Mouse (Mus musculus): ENCODE measurements at regions not wholly inside any gene's neighbourhood (a gene's known extent, or its start where the extent isn't known, plus 50 kb on each side); places are given as distances from the start of the nearest gene placed in this dataset.
"Not testable (repeated sequence)": the region's sequence is repeated elsewhere in the genome, so short reads cannot be mapped to it uniquely, and the experiment has no call there.

DNA sequence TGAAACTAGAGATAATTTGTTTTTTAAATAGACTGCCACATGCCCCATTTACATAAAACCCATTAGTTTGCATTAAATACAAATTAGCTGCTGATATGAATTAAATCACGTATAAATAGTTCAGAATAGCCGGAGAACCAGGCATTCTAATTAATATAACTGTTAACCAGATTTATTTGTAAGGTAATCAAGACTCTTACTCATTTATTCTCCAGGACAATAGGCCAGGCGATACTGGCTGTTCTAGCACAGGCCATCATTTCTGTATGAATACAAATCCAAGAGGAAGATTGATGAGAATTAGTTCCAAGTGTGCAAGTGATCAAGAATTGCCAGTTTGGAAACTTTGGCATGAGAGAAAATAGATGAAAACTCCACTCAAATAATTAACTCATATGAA lies 746.1 kb downstream of the Efna5 start:
- no peak for ATAC-seq
- 60% methylated on average over 3 of the region's 3 CpGs for WGBS
- Histone ChIP-seq H3K4me1 (ENCODE audit: control insufficient read depth, insufficient read depth, low read length) (no peaks in the 10 kb centered on the region), H3K4me2 (ENCODE audit: low read length) (no peak overlapping the region), H3K4me3 (ENCODE audit: low read depth, low read length) (no peak overlapping the region), H3K36me3 (ENCODE audit: control insufficient read depth, insufficient read depth, low read length) (no peaks in the 10 kb centered on the region), H3K27ac (ENCODE audit: low read length) (no peak overlapping the region), H3K9me3 (replicated peaks; ENCODE audit: control insufficient read depth, low read length, poor library complexity, severe bottlenecking) (no peaks in the 10 kb centered on the region), H3K27me3 (ENCODE audit: control insufficient read depth, insufficient read depth, low read depth, low read length) (no peaks in the 10 kb centered on the region), H3K9ac (ENCODE audit: low read depth, low read length) (no peak overlapping the region)

DNA sequence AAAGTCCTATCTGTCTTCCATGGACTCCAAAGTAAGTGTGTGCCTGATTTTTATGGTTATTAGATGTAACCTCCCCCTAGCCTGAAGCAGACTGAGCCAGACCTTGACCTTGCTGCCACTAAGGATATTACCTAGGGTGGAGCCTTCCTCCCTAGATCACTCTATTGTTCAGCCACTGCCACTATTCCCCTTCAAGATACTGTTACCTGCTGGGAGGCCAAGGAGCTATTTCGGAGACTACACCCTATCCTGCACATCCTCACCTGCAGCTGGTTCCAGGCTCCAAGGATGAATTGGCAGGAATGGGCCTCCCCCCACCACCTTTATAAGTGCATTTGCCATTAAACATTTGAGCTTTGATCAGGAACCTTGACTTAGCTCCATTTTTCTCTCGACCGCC lies 769.4 kb downstream of the Efna5 start:
- 90% methylated on average over 3 of the region's 3 CpGs for WGBS
- H3K4me1 ChIP-seq (ENCODE audit: control insufficient read depth, insufficient read depth, low read length); H3K9ac ChIP-seq (ENCODE audit: low read depth, low read length); ATAC-seq; H3K4me2 ChIP-seq (ENCODE audit: low read length); H3K27me3 ChIP-seq (ENCODE audit: control insufficient read depth, insufficient read depth, low read depth, low read length); H3K36me3 ChIP-seq (ENCODE audit: control insufficient read depth, insufficient read depth, low read length); H3K4me3 ChIP-seq (ENCODE audit: low read depth, low read length); H3K9me3 ChIP-seq (replicated peaks; ENCODE audit: control insufficient read depth, low read length, poor library complexity, severe bottlenecking); H3K27ac ChIP-seq (ENCODE audit: low read length): not testable (repeated sequence)

DNA sequence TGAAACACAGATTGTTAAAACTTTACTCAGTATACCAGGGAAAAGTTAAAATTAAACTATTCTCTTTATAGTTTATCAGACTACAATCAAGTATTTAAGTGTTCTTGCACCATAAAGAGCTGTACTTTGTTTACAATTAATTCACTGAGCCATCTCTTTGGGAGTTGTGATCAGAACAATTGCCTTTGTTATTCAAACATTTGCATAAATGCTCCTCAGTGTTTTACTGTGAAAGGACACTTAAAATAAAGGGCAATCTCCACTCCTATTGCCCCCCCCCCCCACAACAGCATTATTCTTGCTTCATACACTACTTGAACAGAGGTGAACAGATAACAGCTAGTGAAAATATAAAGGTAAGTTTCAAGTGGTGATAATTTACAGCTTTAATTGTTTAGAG lies 772.1 kb downstream of the Efna5 start:
- no peaks in the 10 kb centered on the region for H3K4me1 ChIP-seq (ENCODE audit: control insufficient read depth, insufficient read depth, low read length)
- ATAC-seq, result no peak
- no peak overlapping the region for H3K27ac ChIP-seq (ENCODE audit: low read length)
- H3K36me3 ChIP-seq (ENCODE audit: control insufficient read depth, insufficient read depth, low read length), result no peaks in the 10 kb centered on the region
- no peak overlapping the region for H3K4me2 ChIP-seq (ENCODE audit: low read length)
- no peaks in the 10 kb centered on the region for H3K27me3 ChIP-seq (ENCODE audit: control insufficient read depth, insufficient read depth, low read depth, low read length)
- no peak overlapping the region for H3K9ac ChIP-seq (ENCODE audit: low read depth, low read length)
- H3K4me3 ChIP-seq (ENCODE audit: low read depth, low read length), result no peak overlapping the region
- no peaks in the 10 kb centered on the region for H3K9me3 ChIP-seq (replicated peaks; ENCODE audit: control insufficient read depth, low read length, poor library complexity, severe bottlenecking)

GRCm38 (mm10) chr17:62083281-62083680 lies 797.8 kb downstream of the Efna5 start:
- Histone ChIP-seq H3K27me3 (ENCODE audit: control insufficient read depth, insufficient read depth, low read depth, low read length) (no peaks in the 10 kb centered on the region), H3K4me1 (ENCODE audit: control insufficient read depth, insufficient read depth, low read length) (no peaks in the 10 kb centered on the region), H3K27ac (ENCODE audit: low read length) (no peak overlapping the region), H3K4me3 (ENCODE audit: low read depth, low read length) (no peak overlapping the region), H3K9me3 (replicated peaks; ENCODE audit: control insufficient read depth, low read length, poor library complexity, severe bottlenecking) (no peaks in the 10 kb centered on the region), H3K36me3 (ENCODE audit: control insufficient read depth, insufficient read depth, low read length) (no peaks in the 10 kb centered on the region), H3K9ac (ENCODE audit: low read depth, low read length) (no peak overlapping the region), H3K4me2 (ENCODE audit: low read length) (no peak overlapping the region)
- 37% methylated on average over 4 of the region's 4 CpGs for WGBS
- no peak for ATAC-seq

DNA sequence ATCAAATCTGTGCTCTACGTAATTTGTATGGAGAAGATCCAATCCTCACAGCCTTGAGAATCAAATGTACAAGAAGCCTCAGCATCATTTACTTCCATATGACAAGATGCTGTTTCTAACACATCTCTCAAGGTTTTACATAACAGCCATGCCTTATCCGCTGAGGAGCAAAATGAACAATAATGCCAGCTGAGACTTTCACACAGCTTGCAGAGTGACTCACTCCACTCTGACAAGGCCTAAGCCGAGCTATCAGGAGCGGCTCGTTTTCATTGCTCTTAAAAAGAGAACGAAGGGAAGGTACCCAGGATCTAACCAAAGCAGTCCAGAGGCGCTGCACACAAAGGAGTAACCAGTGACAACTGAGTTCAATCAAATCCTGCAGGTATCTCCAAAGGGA lies 803.5 kb downstream of the Efna5 start:
- no peak overlapping the region for H3K4me2 ChIP-seq (ENCODE audit: low read length)
- WGBS, result 57% methylated on average over 7 of the region's 7 CpGs
- H3K9me3 ChIP-seq (replicated peaks; ENCODE audit: control insufficient read depth, low read length, poor library complexity, severe bottlenecking), result no peaks in the 10 kb centered on the region
- no peak; the same call in 1 of the 2 replicates for ATAC-seq
- no peaks in the 10 kb centered on the region for H3K27me3 ChIP-seq (ENCODE audit: control insufficient read depth, insufficient read depth, low read depth, low read length)
- no peaks in the 10 kb centered on the region for H3K36me3 ChIP-seq (ENCODE audit: control insufficient read depth, insufficient read depth, low read length)
- H3K9ac ChIP-seq (ENCODE audit: low read depth, low read length), result no peak overlapping the region
- no peak overlapping the region for H3K27ac ChIP-seq (ENCODE audit: low read length)
- H3K4me3 ChIP-seq (ENCODE audit: low read depth, low read length), result no peak overlapping the region
- no peaks in the 10 kb centered on the region for H3K4me1 ChIP-seq (ENCODE audit: control insufficient read depth, insufficient read depth, low read length)

- H3K27me3 ChIP-seq (ENCODE audit: control insufficient read depth, insufficient read depth, low read depth, low read length), result no peaks in the 10 kb centered on the region
- no peaks in the 10 kb centered on the region for H3K9me3 ChIP-seq (replicated peaks; ENCODE audit: control insufficient read depth, low read length, poor library complexity, severe bottlenecking)
- no peak for ATAC-seq
- H3K27ac ChIP-seq (ENCODE audit: low read length), result no peak overlapping the region
- H3K36me3 ChIP-seq (ENCODE audit: control insufficient read depth, insufficient read depth, low read length), result no peaks in the 10 kb centered on the region
- no peak overlapping the region for H3K4me3 ChIP-seq (ENCODE audit: low read depth, low read length)
- no peak overlapping the region for H3K9ac ChIP-seq (ENCODE audit: low read depth, low read length)
- no peak overlapping the region for H3K4me2 ChIP-seq (ENCODE audit: low read length)
- 91% methylated on average over 1 of the region's 1 CpGs for WGBS
- no peaks in the 10 kb centered on the region for H3K4me1 ChIP-seq (ENCODE audit: control insufficient read depth, insufficient read depth, low read length)
These were observed 816.2 kb downstream of the Efna5 start for GRCm38 (mm10) chr17:62064939-62065338.

DNA sequence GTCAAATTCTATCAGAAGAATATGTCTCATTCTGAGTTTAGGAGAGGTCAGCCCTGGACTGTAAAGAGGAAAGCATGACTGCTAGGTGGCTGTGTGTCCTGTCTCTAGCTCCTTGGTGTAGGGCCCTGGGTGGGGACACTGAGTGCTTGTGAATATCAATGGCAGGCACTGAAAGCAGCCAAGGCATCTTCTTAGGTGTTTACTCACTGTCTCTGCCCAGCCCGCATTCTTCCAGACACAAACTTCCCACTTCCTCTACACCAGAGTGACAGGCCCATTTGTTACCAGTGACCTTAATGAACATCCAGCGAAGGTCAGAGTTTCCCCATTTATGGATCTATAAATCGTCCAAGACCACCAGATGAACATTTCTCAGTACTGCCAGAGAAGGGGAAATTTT lies 823.1 kb downstream of the Efna5 start:
- ATAC-seq, result no peak
- no peaks in the 10 kb centered on the region for H3K9me3 ChIP-seq (replicated peaks; ENCODE audit: control insufficient read depth, low read length, poor library complexity, severe bottlenecking)
- no peaks in the 10 kb centered on the region for H3K4me1 ChIP-seq (ENCODE audit: control insufficient read depth, insufficient read depth, low read length)
- H3K27me3 ChIP-seq (ENCODE audit: control insufficient read depth, insufficient read depth, low read depth, low read length), result no peaks in the 10 kb centered on the region
- H3K4me3 ChIP-seq (ENCODE audit: low read depth, low read length), result no peak overlapping the region
- H3K27ac ChIP-seq (ENCODE audit: low read length), result no peak overlapping the region
- H3K36me3 ChIP-seq (ENCODE audit: control insufficient read depth, insufficient read depth, low read length), result no peaks in the 10 kb centered on the region
- WGBS, result 84% methylated on average over 3 of the region's 3 CpGs
- H3K4me2 ChIP-seq (ENCODE audit: low read length), result no peak overlapping the region
- no peak overlapping the region for H3K9ac ChIP-seq (ENCODE audit: low read depth, low read length)

GRCm38 (mm10) chr17:62054801-62055200 lies 826.3 kb downstream of the Efna5 start:
- Histone ChIP-seq H3K4me3 (ENCODE audit: low read depth, low read length) (no peak overlapping the region), H3K27me3 (ENCODE audit: control insufficient read depth, insufficient read depth, low read depth, low read length) (no peaks in the 10 kb centered on the region), H3K4me2 (ENCODE audit: low read length) (no peak overlapping the region), H3K9me3 (replicated peaks; ENCODE audit: control insufficient read depth, low read length, poor library complexity, severe bottlenecking) (no peaks in the 10 kb centered on the region), H3K4me1 (ENCODE audit: control insufficient read depth, insufficient read depth, low read length) (no peaks in the 10 kb centered on the region), H3K36me3 (ENCODE audit: control insufficient read depth, insufficient read depth, low read length) (no peaks in the 10 kb centered on the region), H3K27ac (ENCODE audit: low read length) (no peak overlapping the region), H3K9ac (ENCODE audit: low read depth, low read length) (no peak overlapping the region)
- no peak for ATAC-seq
- WGBS, result 60% methylated on average over 6 of the region's 6 CpGs

DNA sequence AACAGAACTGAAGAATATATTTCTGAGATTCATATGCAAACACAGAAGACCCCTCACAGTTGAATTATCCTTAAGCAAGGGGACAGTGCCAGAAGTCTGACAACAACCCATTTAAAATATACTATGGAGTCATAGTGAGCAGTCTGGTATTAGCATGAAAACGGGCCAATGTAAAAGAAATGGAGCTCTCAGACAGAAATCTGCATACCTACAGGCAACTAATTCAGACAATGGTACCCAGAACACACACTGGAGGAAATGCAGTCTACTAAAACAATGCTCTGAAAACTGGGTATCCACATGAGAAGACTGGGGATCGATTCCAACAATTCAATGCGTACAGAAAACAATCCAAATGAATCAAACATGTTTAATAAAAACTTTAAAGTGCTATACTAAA lies 832.1 kb downstream of the Efna5 start:
- no peak for ATAC-seq
- H3K27ac ChIP-seq (ENCODE audit: low read length), result no peak overlapping the region
- no peak overlapping the region for H3K4me2 ChIP-seq (ENCODE audit: low read length)
- H3K36me3 ChIP-seq (ENCODE audit: control insufficient read depth, insufficient read depth, low read length), result no peaks in the 10 kb centered on the region
- 73% methylated on average over 3 of the region's 3 CpGs for WGBS
- H3K4me3 ChIP-seq (ENCODE audit: low read depth, low read length), result no peak overlapping the region
- H3K9me3 ChIP-seq (replicated peaks; ENCODE audit: control insufficient read depth, low read length, poor library complexity, severe bottlenecking), result no peaks in the 10 kb centered on the region
- no peaks in the 10 kb centered on the region for H3K4me1 ChIP-seq (ENCODE audit: control insufficient read depth, insufficient read depth, low read length)
- no peak overlapping the region for H3K9ac ChIP-seq (ENCODE audit: low read depth, low read length)
- no peaks in the 10 kb centered on the region for H3K27me3 ChIP-seq (ENCODE audit: control insufficient read depth, insufficient read depth, low read depth, low read length)

DNA sequence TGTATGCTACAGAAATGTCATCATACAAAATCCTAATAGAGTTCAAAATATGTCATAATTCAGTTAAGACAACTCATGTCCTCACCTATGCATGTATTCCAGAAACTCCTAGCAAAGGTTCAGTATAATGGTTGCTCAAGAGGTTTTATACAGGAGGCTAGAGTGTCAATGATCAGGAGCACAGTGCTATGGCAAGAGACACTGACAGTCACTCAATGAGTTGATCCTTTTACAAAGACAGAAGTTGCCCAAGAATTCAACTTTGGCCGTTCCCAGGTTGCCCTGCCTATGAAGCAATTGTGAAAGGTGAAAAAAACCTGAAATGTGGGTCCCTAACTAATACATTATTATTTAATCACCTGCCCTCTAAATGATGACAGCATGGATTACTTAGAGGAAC lies 850.5 kb downstream of the Efna5 start:
- no peak for ATAC-seq
- WGBS, result 52% methylated on average over 1 of the region's 1 CpGs
- H3K4me2 ChIP-seq (ENCODE audit: low read length), result no peak overlapping the region
- H3K36me3 ChIP-seq (ENCODE audit: control insufficient read depth, insufficient read depth, low read length), result no peaks in the 10 kb centered on the region
- no peaks in the 10 kb centered on the region for H3K9me3 ChIP-seq (replicated peaks; ENCODE audit: control insufficient read depth, low read length, poor library complexity, severe bottlenecking)
- H3K4me1 ChIP-seq (ENCODE audit: control insufficient read depth, insufficient read depth, low read length), result no peaks in the 10 kb centered on the region
- H3K27ac ChIP-seq (ENCODE audit: low read length), result no peak overlapping the region
- no peak overlapping the region for H3K9ac ChIP-seq (ENCODE audit: low read depth, low read length)
- H3K4me3 ChIP-seq (ENCODE audit: low read depth, low read length), result no peak overlapping the region
- no peaks in the 10 kb centered on the region for H3K27me3 ChIP-seq (ENCODE audit: control insufficient read depth, insufficient read depth, low read depth, low read length)

Data from midbrain, embryonic 16.5 days (tissue).